ENCODE assay signal across 20 mouse cellular contexts in the genomic region with DNA sequence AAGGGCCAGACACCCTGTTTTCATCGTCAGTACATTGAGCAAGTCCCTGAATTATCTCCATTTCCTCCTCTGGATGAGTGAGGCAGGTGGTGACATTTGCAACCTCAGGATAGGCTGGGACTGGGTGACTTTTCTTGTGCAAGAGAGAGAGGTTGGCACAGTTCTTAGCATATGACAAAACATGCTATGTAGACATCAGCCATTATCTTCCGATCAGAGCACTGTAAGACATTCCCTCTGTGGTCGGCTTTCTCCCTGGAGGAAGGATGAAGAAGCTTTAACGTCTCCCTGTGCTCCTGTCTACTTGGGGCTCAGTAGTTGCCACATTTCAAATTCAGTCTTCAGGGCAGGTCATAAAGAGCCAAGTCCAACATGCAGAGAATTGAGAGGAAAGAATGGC. TPM values are rescaled to one million over a fixed set of nuclear protein-coding genes. Genes with fewer than 3 reads are reported as not detected.
"Had no signal": no experiment of that assay in that cellular context is flagged by ENCODE, and none has a peak within 500 bp of the region (broad histone marks: within the 10 kb centered on the region; RNA-seq: fewer than 3 reads in every experiment).

No protein-coding gene starts in this region.

- H3K4me2 ChIP-seq: neural tube, embryonic 13.5 days; neural tube, embryonic 15.5 days; stomach, embryonic 15.5 days had no signal

- H3K9me3 ChIP-seq: neural tube, embryonic 13.5 days; neural tube, embryonic 15.5 days; stomach, embryonic 15.5 days had no signal

- DNase-seq: retina, postnatal 1 day; right cerebral cortex, adult 18-20 months; right cerebral cortex, postnatal 14 days; right cerebral cortex, postnatal 25 days; right cerebral cortex, postnatal 4 days; spleen, adult 18-20 months; thymus, adult 18-20 months; thymus, adult 2 months; thymus, postnatal 14 days; thymus, postnatal 25 days; thymus, postnatal 36 days; thymus, postnatal 4 days had no signal

- H3K4me3 ChIP-seq: neural tube, embryonic 13.5 days; neural tube, embryonic 15.5 days; stomach, embryonic 15.5 days had no signal

- H3K27ac ChIP-seq: neural tube, embryonic 13.5 days; neural tube, embryonic 15.5 days; stomach, embryonic 15.5 days; stomach, postnatal 0 days had no signal

- H3K27me3 ChIP-seq: neural tube, embryonic 13.5 days; neural tube, embryonic 15.5 days; stomach, embryonic 15.5 days had no signal

- H3K4me1 ChIP-seq: neural tube, embryonic 13.5 days; neural tube, embryonic 15.5 days; stomach, embryonic 15.5 days had no signal

- H3K36me3 ChIP-seq: neural tube, embryonic 13.5 days; neural tube, embryonic 15.5 days; stomach, embryonic 15.5 days had no signal

- H3K9ac ChIP-seq: neural tube, embryonic 13.5 days; neural tube, embryonic 15.5 days; stomach, embryonic 15.5 days had no signal

RNA-seq across cellular contexts. Expression of gene Cuzd1, which starts 57.8 kb away (rescaled TPM):
- total RNA-seq: neutrophil, adult 5-6 weeks had no signal
- polyA plus RNA-seq: neural tube, embryonic 13.5 days; neural tube, embryonic 14.5 days; neural tube, embryonic 15.5 days; stomach, embryonic 14.5 days; urinary bladder, adult 2 months had no signal
